Mouse (Mus musculus) limb, embryonic 11.5 days (tissue): ENCODE results near the gene Vdr. TPM values are rescaled to one million over a fixed set of nuclear protein-coding genes. Genes with fewer than 3 reads are reported as not detected.

Source experiments
- ATAC-seq: fragments of 200-750 bp; cut with Nextera tagmentation; 2 replicates; pipeline ENCODE4 v1.8.0; 2017; ENCODE audit warnings: low read depth; ENCODE audit not compliant: insufficient number of reproducible peaks, low FRiP score, low TSS enrichment
- DNase-seq: peaks from one replicate; pipeline ENCODE4 v3.0.0-alpha.2; 2015; ENCODE audit warnings: low spot score
- H3K27ac ChIP-seq: fragments of 300-500 bp; sonication (generic); replicated peaks from 2 replicates; pipeline ENCODE4 v1.5.1; 2014; ENCODE audit warnings: low read depth, mild to moderate bottlenecking, low read length
- H3K27me3 ChIP-seq: fragments of 300-500 bp; sonication (generic); 2 replicates; pipeline ENCODE4 v1.6.1; 2014; ENCODE audit warnings: mild to moderate bottlenecking, low read length, mixed read lengths; ENCODE audit not compliant: control insufficient read depth, insufficient read depth
- H3K36me3 ChIP-seq: fragments of 300-500 bp; sonication (generic); 2 replicates; pipeline ENCODE4 v1.6.1; 2014; ENCODE audit warnings: mild to moderate bottlenecking, low read length, moderate library complexity, mixed read lengths; ENCODE audit not compliant: control insufficient read depth, insufficient read depth
- H3K4me1 ChIP-seq: fragments of 300-500 bp; sonication (generic); 2 replicates; pipeline ENCODE4 v1.6.1; 2014; ENCODE audit warnings: low read length, mixed read lengths; ENCODE audit not compliant: control insufficient read depth, insufficient read depth
- H3K4me2 ChIP-seq: fragments of 300-500 bp; sonication (generic); 2 replicates; pipeline ENCODE4 v1.6.1; 2014; ENCODE audit warnings: low read depth, mild to moderate bottlenecking, moderate library complexity; ENCODE audit not compliant: severe bottlenecking
- H3K4me3 ChIP-seq: fragments of 300-500 bp; sonication (generic); 2 replicates; pipeline ENCODE4 v1.5.1; 2014; ENCODE audit warnings: low read depth, low read length
- H3K9ac ChIP-seq: fragments of 300-500 bp; sonication (generic); 2 replicates; pipeline ENCODE4 v1.6.1; 2014; ENCODE audit warnings: mild to moderate bottlenecking, low read length
- H3K9me3 ChIP-seq: fragments of 300-500 bp; sonication (generic); 2 replicates; pipeline ENCODE4 v1.6.1; 2016; ENCODE audit warnings: low read length; ENCODE audit not compliant: control insufficient read depth
- WGBS: fragments of 180-500 bp; shearing (Covaris S2); extraction: QIAGEN DNeasy Blood & Tissue Kit; methylation state at CpG from one replicate; pipeline ENCODE4 v1.1.7; 2014; 5-methylcytosine and 5-hydroxymethylcytosine counted together
- polyA plus RNA-seq: library from polyadenylated mRNA; unstranded; fragments of >200 nt; fragmentation: Nextera tagmentation; extraction: Ambion mirVana; gene quantifications from 2 replicates; pipeline ENCODE4 v1.2.1, GENCODE M21; 2014

The Vdr gene
- polyA plus RNA-seq, 1 experiment from 2014 or later = 0.25 TPM

GRCm38 (mm10) chr15:97914331-97914747, 3.9 kb upstream of the Vdr start:
- no peaks in the 10 kb centered on the region for H3K4me1 ChIP-seq
- no peak for ATAC-seq

GRCm38 (mm10) chr15:97907801-97908751, 2.4 kb downstream of the Vdr start:
- Histone ChIP-seq H3K4me1 (peaks cover 7% of the 10 kb centered on the region; the same call in 1 of the 2 replicates), H3K9me3 (no peaks in the 10 kb centered on the region), H3K9ac (no peak overlapping the region), H3K27ac (no peak overlapping the region), H3K4me2 (peak overlapping the region; percentile 81), H3K36me3 (no peaks in the 10 kb centered on the region), H3K4me3 (peak overlapping the region; percentile 39), H3K27me3 (peaks cover 13% of the 10 kb centered on the region; the same call in 1 of the 2 replicates)
- ATAC-seq (peak; percentile 78), DNase-seq (peak; percentile 81)
- 1% methylated on average over 59 of the region's 59 CpGs for WGBS

More at GRCm38 (mm10) chr15:97914331-97914747, 3.9 kb upstream of the Vdr start:
- no peak overlapping the region for H3K4me3 ChIP-seq
- 35% methylated on average over 9 of the region's 9 CpGs for WGBS
- DNase-seq = no peak
- no peak overlapping the region for H3K4me2 ChIP-seq
- H3K36me3 ChIP-seq = no peaks in the 10 kb centered on the region
- no peak overlapping the region for H3K27ac ChIP-seq
- no peak overlapping the region for H3K9ac ChIP-seq
- H3K9me3 ChIP-seq = no peaks in the 10 kb centered on the region
- H3K27me3 ChIP-seq = 0 out of 2 replicates have a peak, but pooled peaks cover under 1% of the 10 kb centered on the region

- Histone ChIP-seq H3K27me3 (peaks cover 13% of the 10 kb centered on the region; the same call in 1 of the 2 replicates), H3K36me3 (no peaks in the 10 kb centered on the region), H3K9me3 (no peaks in the 10 kb centered on the region), H3K9ac (no peak overlapping the region), H3K4me1 (peaks cover 7% of the 10 kb centered on the region; the same call in 1 of the 2 replicates), H3K4me2 (peak overlapping the region; percentile 81; the same call in 1 of the 2 replicates), H3K27ac (no peak overlapping the region), H3K4me3 (no peak overlapping the region)
- DNase-seq = no peak
- whole genome bisulfite sequencing = 41% methylated on average over 5 of the region's 5 CpGs
- ATAC-seq = no peak
Measured at GRCm38 (mm10) chr15:97907202-97907601, 3.2 kb downstream of the Vdr start.

- 73% methylated on average over 6 of the region's 6 CpGs for WGBS
- Histone ChIP-seq H3K9ac (no peak overlapping the region), H3K4me1 (peaks cover 7% of the 10 kb centered on the region; the same call in 1 of the 2 replicates), H3K27ac (no peak overlapping the region), H3K36me3 (no peaks in the 10 kb centered on the region), H3K4me2 (no peak overlapping the region), H3K27me3 (peaks cover 13% of the 10 kb centered on the region; the same call in 1 of the 2 replicates), H3K9me3 (no peaks in the 10 kb centered on the region), H3K4me3 (no peak overlapping the region)
- ATAC-seq (no peak), DNase-seq (no peak)
Measured at GRCm38 (mm10) chr15:97905281-97905680, 5.1 kb downstream of the Vdr start.

GRCm38 (mm10) chr15:97904339-97904991, 6.0 kb downstream of the Vdr start:
- Histone ChIP-seq H3K4me3 (no peak overlapping the region), H3K9ac (no peak overlapping the region), H3K4me1 (peaks cover 7% of the 10 kb centered on the region; the same call in 1 of the 2 replicates), H3K27me3 (peaks cover 13% of the 10 kb centered on the region; the same call in 1 of the 2 replicates), H3K36me3 (no peaks in the 10 kb centered on the region), H3K4me2 (no peak overlapping the region), H3K27ac (no peak overlapping the region), H3K9me3 (no peaks in the 10 kb centered on the region)
- no peak for DNase-seq
- WGBS = 70% methylated on average over 11 of the region's 11 CpGs
- no peak for ATAC-seq

GRCm38 (mm10) chr15:97903261-97904009, 7.0 kb downstream of the Vdr start:
- DNase-seq (no peak), ATAC-seq (no peak)
- H3K4me1 ChIP-seq = peaks cover 5% of the 10 kb centered on the region; the same call in 1 of the 2 replicates
- H3K9me3 ChIP-seq = no peaks in the 10 kb centered on the region
- no peak overlapping the region for H3K4me3 ChIP-seq
- peaks cover 5% of the 10 kb centered on the region; the same call in 1 of the 2 replicates for H3K27me3 ChIP-seq
- no peak overlapping the region for H3K27ac ChIP-seq
- H3K36me3 ChIP-seq = no peaks in the 10 kb centered on the region
- 71% methylated on average over 15 of the region's 15 CpGs for WGBS
- no peak overlapping the region for H3K4me2 ChIP-seq
- H3K9ac ChIP-seq = no peak overlapping the region

GRCm38 (mm10) chr15:97900991-97901390, 9.4 kb downstream of the Vdr start:
- WGBS = 88% methylated on average over 9 of the region's 9 CpGs
- no peak overlapping the region for H3K4me3 ChIP-seq

More at GRCm38 (mm10) chr15:97900991-97901390, 9.4 kb downstream of the Vdr start:
- no peak overlapping the region for H3K9ac ChIP-seq
- no peaks in the 10 kb centered on the region for H3K27me3 ChIP-seq
- no peak overlapping the region for H3K27ac ChIP-seq
- DNase-seq (no peak), ATAC-seq (no peak)
- H3K4me1 ChIP-seq = no peaks in the 10 kb centered on the region
- no peaks in the 10 kb centered on the region for H3K9me3 ChIP-seq
- no peaks in the 10 kb centered on the region for H3K36me3 ChIP-seq
- H3K4me2 ChIP-seq = no peak overlapping the region
